Mouse (Mus musculus) thymus, adult 2 months (tissue): ENCODE measurements at regions not wholly inside any gene's neighbourhood (a gene's known extent, or its start where the extent isn't known, plus 50 kb on each side); places are given as distances from the start of the nearest gene placed in this dataset.

Experiments used
- DNase-seq: peaks from one replicate; pipeline ENCODE4 v3.0.0; 2021
- H3K27ac ChIP-seq: fragments of 200-500 bp; 2 replicates; pipeline ENCODE4 v1.5.1; 2012; ENCODE audit warnings: low read length, control low read depth; ENCODE audit not compliant: control insufficient read depth, insufficient read depth
- H3K27me3 ChIP-seq: fragments of 200-500 bp; 2 replicates; pipeline ENCODE4 v1.6.1; 2012; ENCODE audit warnings: mild to moderate bottlenecking, low read length, moderate library complexity, mixed read lengths; ENCODE audit not compliant: control insufficient read depth, insufficient read depth
- H3K36me3 ChIP-seq: fragments of 200-500 bp; 2 replicates; pipeline ENCODE4 v1.6.1; 2012; ENCODE audit warnings: mild to moderate bottlenecking, low read length, moderate library complexity; ENCODE audit not compliant: control insufficient read depth, insufficient read depth
- H3K4me1 ChIP-seq: fragments of 200-500 bp; replicated peaks from 2 replicates; pipeline ENCODE4 v1.6.1; 2012; ENCODE audit warnings: low read length; ENCODE audit not compliant: control insufficient read depth, insufficient read depth
- H3K4me3 ChIP-seq: fragments of 200-500 bp; 2 replicates; pipeline ENCODE4 v1.5.1; 2012; ENCODE audit warnings: mild to moderate bottlenecking, low read length, control low read depth, moderate library complexity; ENCODE audit not compliant: control insufficient read depth, insufficient read depth
- CTCF ChIP-seq: fragments of 200-500 bp; IDR thresholded peaks from 2 replicates; pipeline ENCODE4 v1.5.1; 2012; ENCODE audit warnings: mild to moderate bottlenecking, control low read depth, low read length, moderate library complexity, borderline replicate concordance; ENCODE audit not compliant: control insufficient read depth, poor library complexity, insufficient read depth; ENCODE audit errors: extremely low read depth
- POLR2A ChIP-seq: fragments of 200-500 bp; IDR thresholded peaks from 2 replicates; pipeline ENCODE4 v1.6.1; 2012; ENCODE audit warnings: mild to moderate bottlenecking, low read length, control low read depth, moderate library complexity; ENCODE audit not compliant: control insufficient read depth, poor library complexity, insufficient read depth; ENCODE audit errors: extremely low read depth
- WGBS: fragments of 180-500 bp; shearing (Covaris S2); methylation state at CpG from one replicate; pipeline ENCODE4 v1.1.7; 2018; 5-methylcytosine and 5-hydroxymethylcytosine counted together

- Histone ChIP-seq H3K27ac (no peak overlapping the region), H3K4me1 (no peaks in the 10 kb centered on the region), H3K27me3 (no peaks in the 10 kb centered on the region), H3K36me3 (no peaks in the 10 kb centered on the region), H3K4me3 (no peak overlapping the region)
- no peak for DNase-seq
- 65% methylated on average over 3 of the region's 3 CpGs for WGBS
- TF ChIP-seq POLR2A (no peak), CTCF (no peak)
These were observed 474.6 kb downstream of the Zfp536 start for GRCm38 (mm10) chr7:37298888-37299287.

GRCm38 (mm10) chr7:37305463-37305862 is 468.0 kb downstream of the Zfp536 start:
- TF ChIP-seq CTCF: no peak
- no peak for TF ChIP-seq POLR2A
- no peaks in the 10 kb centered on the region for H3K4me1 ChIP-seq
- no peak for DNase-seq
- H3K36me3 ChIP-seq: no peaks in the 10 kb centered on the region
- no peak overlapping the region for H3K4me3 ChIP-seq
- no peak overlapping the region for H3K27ac ChIP-seq
- no peaks in the 10 kb centered on the region for H3K27me3 ChIP-seq
- WGBS: 85% methylated on average over 9 of the region's 9 CpGs

DNA sequence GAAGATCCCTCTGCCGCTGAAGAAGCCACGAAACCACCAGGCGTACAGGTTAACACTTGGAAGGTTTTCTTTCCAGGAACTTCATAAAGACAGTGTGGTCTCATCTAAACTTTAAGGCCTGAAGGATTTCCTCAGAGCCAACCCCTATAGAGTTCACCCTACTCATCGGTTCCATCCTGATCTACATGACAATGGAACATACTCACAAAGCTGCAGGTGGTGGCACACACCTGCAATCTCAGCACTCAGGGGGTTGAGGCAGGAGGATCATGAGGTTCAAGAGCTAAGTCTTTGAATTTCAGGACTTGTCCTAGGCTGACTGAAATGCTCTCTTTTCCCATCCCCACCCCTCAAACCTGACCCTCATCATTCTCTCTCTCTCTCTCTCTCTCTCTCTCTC is 466.2 kb downstream of the Zfp536 start:
- no peak overlapping the region for H3K27ac ChIP-seq
- TF ChIP-seq CTCF (no peak), POLR2A (no peak)
- no peaks in the 10 kb centered on the region for H3K36me3 ChIP-seq
- no peak for DNase-seq
- 45% methylated on average over 4 of the region's 4 CpGs for WGBS
- no peak overlapping the region for H3K4me3 ChIP-seq
- no peaks in the 10 kb centered on the region for H3K4me1 ChIP-seq
- no peaks in the 10 kb centered on the region for H3K27me3 ChIP-seq

- WGBS: 97% methylated on average over 7 of the region's 7 CpGs
- no peak for DNase-seq
- H3K27me3 ChIP-seq: no peaks in the 10 kb centered on the region
- no peak overlapping the region for H3K4me3 ChIP-seq
- no peak overlapping the region for H3K27ac ChIP-seq
- H3K36me3 ChIP-seq: no peaks in the 10 kb centered on the region
- H3K4me1 ChIP-seq: no peaks in the 10 kb centered on the region
- TF ChIP-seq POLR2A: no peak
- no peak for TF ChIP-seq CTCF
These were observed 448.8 kb downstream of the Zfp536 start for GRCm38 (mm10) chr7:37324653-37325052.

DNA sequence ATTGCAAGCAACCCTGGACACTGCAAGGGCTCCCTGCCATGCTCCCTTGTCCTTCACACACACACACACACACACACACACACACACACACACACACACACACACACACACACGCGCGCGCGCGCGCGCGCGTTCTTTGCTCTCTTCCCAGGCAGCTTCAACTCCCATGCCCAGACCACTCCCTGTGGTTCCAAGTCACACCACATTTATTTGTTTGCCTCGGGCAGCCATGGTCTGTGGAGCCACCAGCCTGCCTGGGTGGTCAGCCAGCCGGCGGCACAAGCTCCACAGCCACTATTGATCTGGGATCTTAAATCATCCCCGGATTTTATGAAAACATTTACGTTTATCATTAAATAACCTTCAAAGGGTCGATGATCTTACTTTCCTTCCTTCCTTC is 440.0 kb downstream of the Zfp536 start:
- Histone ChIP-seq H3K4me3 (no peak overlapping the region), H3K36me3 (no peaks in the 10 kb centered on the region), H3K4me1 (no peaks in the 10 kb centered on the region), H3K27ac (no peak overlapping the region), H3K27me3 (no peaks in the 10 kb centered on the region)
- TF ChIP-seq POLR2A (no peak), CTCF (no peak)
- WGBS: 90% methylated on average over 16 of the region's 16 CpGs
- DNase-seq: no peak

DNA sequence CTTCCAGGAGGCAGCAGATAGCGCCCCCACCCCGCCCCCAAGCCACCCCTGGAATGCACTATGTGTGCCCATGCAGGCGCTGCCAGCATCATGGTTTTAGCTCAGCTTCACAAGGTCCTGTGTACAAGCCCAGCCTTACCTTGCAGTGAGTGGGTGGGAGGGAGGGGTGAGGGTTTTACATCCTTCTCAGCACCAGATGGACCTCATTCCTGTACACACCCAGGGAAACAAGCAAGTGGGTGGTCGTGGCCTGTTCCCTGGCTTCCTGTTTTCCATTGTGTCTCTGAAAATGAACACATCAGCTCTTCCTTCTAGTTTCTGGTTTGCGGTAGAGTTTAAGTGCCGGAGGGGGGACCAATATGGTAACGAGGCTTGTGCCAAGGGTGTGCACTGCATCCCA is 438.2 kb downstream of the Zfp536 start:
- DNase-seq: no peak
- 55% methylated on average over 7 of the region's 7 CpGs for WGBS
- no peak overlapping the region for H3K4me3 ChIP-seq
- no peaks in the 10 kb centered on the region for H3K36me3 ChIP-seq
- H3K27me3 ChIP-seq: no peaks in the 10 kb centered on the region
- H3K4me1 ChIP-seq: no peaks in the 10 kb centered on the region
- no peak for TF ChIP-seq CTCF
- no peak for TF ChIP-seq POLR2A
- no peak overlapping the region for H3K27ac ChIP-seq

DNA sequence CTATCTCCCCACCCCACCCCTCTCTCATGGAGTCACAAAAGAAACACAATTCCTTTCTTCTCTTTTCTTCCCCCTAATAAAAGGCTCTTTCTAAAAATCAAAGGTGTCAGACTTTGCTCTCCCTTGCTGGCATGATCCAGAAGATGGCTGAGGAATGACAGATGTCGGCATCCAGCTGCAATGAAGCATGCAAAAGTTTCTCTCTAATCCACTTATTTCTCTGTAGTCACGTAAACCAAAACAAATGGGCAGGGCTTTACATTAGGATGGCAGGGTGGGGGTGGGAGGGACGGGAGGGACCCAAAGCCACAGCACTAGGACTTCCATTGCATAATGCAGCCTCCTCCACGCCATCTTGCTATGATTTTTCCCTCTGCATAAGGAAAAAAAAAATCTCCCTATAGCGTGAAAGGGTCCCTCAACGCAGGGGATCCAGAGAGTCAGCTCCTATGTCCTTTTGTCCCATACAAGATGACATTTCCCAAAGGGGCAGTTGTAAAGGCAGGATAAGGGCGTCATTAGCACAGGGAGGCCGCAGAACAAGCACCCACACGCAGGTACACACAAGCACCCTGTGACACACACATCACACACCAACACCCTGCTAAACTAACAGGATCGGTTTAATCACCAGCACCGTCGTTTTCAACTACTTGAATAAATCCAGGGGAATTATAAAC is 437.1 kb downstream of the Zfp536 start:
- H3K27me3 ChIP-seq: no peaks in the 10 kb centered on the region
- TF ChIP-seq POLR2A: no peak
- TF ChIP-seq CTCF: no peak
- 29% methylated on average over 12 of the region's 12 CpGs for WGBS
- no peaks in the 10 kb centered on the region for H3K4me1 ChIP-seq
- DNase-seq: no peak
- no peak overlapping the region for H3K27ac ChIP-seq
- no peaks in the 10 kb centered on the region for H3K36me3 ChIP-seq
- H3K4me3 ChIP-seq: no peak overlapping the region
